In genomic region chr4:16291961-16292360, GRCm38 (mm10) we compare ENCODE assay signal across 24 mouse cellular contexts.
DNase-seq lines count a peak whose midpoint lies in the region; ATAC-seq lines count a peak whose summit lies in the region.
"Had no signal": no experiment of that assay in that cellular context is flagged by ENCODE, and none has a peak within 500 bp of the region (broad histone marks: within the 10 kb centered on the region; RNA-seq: fewer than 3 reads in every experiment).

No protein-coding gene starts in this region.

- no peaks in the 10 kb centered on the region for H3K9me3 ChIP-seq in embryonic facial prominence, embryonic 14.5 days (ENCODE audit: control insufficient read depth, low read length)
- no peaks in the 10 kb centered on the region for H3K9me3 ChIP-seq in embryonic facial prominence, embryonic 10.5 days
- H3K9me3 ChIP-seq: embryonic facial prominence, embryonic 13.5 days; forebrain, embryonic 13.5 days; forebrain, embryonic 15.5 days; G1E had no signal

- H3K27me3 ChIP-seq in embryonic facial prominence, embryonic 14.5 days (replicated peaks; ENCODE audit: control insufficient read depth, insufficient read depth, low read length): no peaks in the 10 kb centered on the region
- no peaks in the 10 kb centered on the region for H3K27me3 ChIP-seq in embryonic facial prominence, embryonic 10.5 days (replicated peaks; ENCODE audit: low read depth, poor library complexity, severe bottlenecking)
- H3K27me3 ChIP-seq: CH12.LX; embryonic facial prominence, embryonic 13.5 days; forebrain, embryonic 13.5 days; forebrain, embryonic 15.5 days; Patski had no signal

- no peak overlapping the region for H3K9ac ChIP-seq in embryonic facial prominence, embryonic 14.5 days (ENCODE audit: low read depth, low read length)
- H3K9ac ChIP-seq: embryonic facial prominence, embryonic 13.5 days; forebrain, embryonic 13.5 days; forebrain, embryonic 15.5 days; forebrain, postnatal 0 days had no signal

- intact Hi-C loops in left cerebral cortex, postnatal 14 days (cut with DNase I): no loop called here

- H3K36me3 ChIP-seq in embryonic facial prominence, embryonic 14.5 days (ENCODE audit: control insufficient read depth, insufficient read depth, low read length): no peaks in the 10 kb centered on the region
- no peaks in the 10 kb centered on the region for H3K36me3 ChIP-seq in embryonic facial prominence, embryonic 10.5 days (replicated peaks)
- H3K36me3 ChIP-seq: embryonic facial prominence, embryonic 13.5 days; forebrain, embryonic 15.5 days; G1E had no signal

- peak; percentile 67 for DNase-seq in embryonic facial prominence, embryonic 14.5 days (ENCODE audit: low spot score)
- DNase-seq in embryonic facial prominence, embryonic 10.5 days (ENCODE audit: low spot score): no peak
- peak; percentile 14 for DNase-seq in left cerebral cortex, adult 11 months (ENCODE audit: low spot score)
- no peak for DNase-seq in left cerebral cortex, postnatal 14 days (ENCODE audit: low spot score in 2 of 2)
- peak; percentile 20 for DNase-seq in right cerebral cortex, adult 18-20 months
- no peak for DNase-seq in right cerebral cortex, adult 2 months (ENCODE audit: low spot score in 2 of 2)
- DNase-seq in c-Kit-positive CD71-positive TER-119-positive erythroid progenitor cells, embryonic 14.5 days (ENCODE audit: low spot score): no peak
- DNase-seq: adrenal gland, adult 8-10 months; adrenal gland, postnatal 14 days; adrenal gland, postnatal 36 days; B cell, adult 2 months; cerebellum, adult 11-12 months; cerebellum, adult 2 months; cerebellum, adult 9-10 months; cerebellum, postnatal 25 days; forebrain, postnatal 0 days had no signal

- WGBS in embryonic facial prominence, embryonic 14.5 days: 63% methylated on average over 1 of the region's 1 CpGs
- 92% methylated on average over 1 of the region's 1 CpGs for WGBS in embryonic facial prominence, embryonic 10.5 days

- no peak overlapping the region for H3K4me2 ChIP-seq in embryonic facial prominence, embryonic 14.5 days (ENCODE audit: low read depth, low read length)
- H3K4me2 ChIP-seq: embryonic facial prominence, embryonic 13.5 days; forebrain, embryonic 13.5 days; forebrain, embryonic 15.5 days had no signal

- no peaks in the 10 kb centered on the region for H3K4me1 ChIP-seq in embryonic facial prominence, embryonic 14.5 days (ENCODE audit: control insufficient read depth, insufficient read depth, low read length)
- no peaks in the 10 kb centered on the region for H3K4me1 ChIP-seq in embryonic facial prominence, embryonic 10.5 days
- H3K4me1 ChIP-seq: embryonic facial prominence, embryonic 13.5 days; forebrain, embryonic 13.5 days; forebrain, embryonic 15.5 days had no signal

- no peak overlapping the region for H3K27ac ChIP-seq in embryonic facial prominence, embryonic 14.5 days (replicated peaks; ENCODE audit: low read depth, low read length)
- no peak overlapping the region for H3K27ac ChIP-seq in embryonic facial prominence, embryonic 10.5 days (replicated peaks)
- H3K27ac ChIP-seq: embryonic facial prominence, embryonic 13.5 days; forebrain, embryonic 13.5 days; forebrain, embryonic 15.5 days had no signal

- ATAC-seq in embryonic facial prominence, embryonic 14.5 days (ENCODE audit: low read depth): no peak
- ATAC-seq: activated CD4-positive, CD25-positive, alpha-beta regulatory T cell, adult 4 months; CD4-positive, CD25-positive, alpha-beta regulatory T cell, adult 4 months; forebrain, embryonic 13.5 days; forebrain, embryonic 15.5 days; forebrain, postnatal 0 days; Patski had no signal

- no peak overlapping the region for H3K4me3 ChIP-seq in embryonic facial prominence, embryonic 14.5 days (ENCODE audit: low read depth, low read length)
- H3K4me3 ChIP-seq in embryonic facial prominence, embryonic 10.5 days: no peak overlapping the region
- H3K4me3 ChIP-seq: embryonic facial prominence, embryonic 13.5 days; forebrain, embryonic 13.5 days; forebrain, embryonic 15.5 days had no signal

Comparison
In these comparisons a context has a peak if more than half of its experiments do, and no peak if none do; other contexts are left out.
1. DNase-seq: peak in embryonic facial prominence, embryonic 14.5 days (single experiment), left cerebral cortex, adult 11 months (single experiment) and right cerebral cortex, adult 18-20 months (single experiment); none in embryonic facial prominence, embryonic 10.5 days (single experiment), left cerebral cortex, postnatal 14 days (0 of 2), right cerebral cortex, adult 2 months (0 of 2) and c-Kit-positive CD71-positive TER-119-positive erythroid progenitor cells, embryonic 14.5 days (single experiment).